Mouse (Mus musculus) frontal cortex, adult 2 months (tissue): ENCODE data around the gene Clstn2. TPM values are rescaled to one million over a fixed set of nuclear protein-coding genes. Genes with fewer than 3 reads are reported as not detected.

Source experiments
- DNase-seq, 2 experiments: peaks; one replicate each; pipeline ENCODE4 v3.0.0; 2022; ENCODE audit warnings: low spot score in 1 of 2; ENCODE audit errors: extremely low spot score in 1 of 2
- polyA plus RNA-seq: library from polyadenylated mRNA; depleted of rRNA; stranded (reverse); fragments of >200 nt; gene quantifications from 2 replicates; pipeline ENCODE4 v1.2.3, GENCODE M21; 2012

Clstn2 gene
- polyA plus RNA-seq, 1 experiment, result 44.1 TPM

DNA sequence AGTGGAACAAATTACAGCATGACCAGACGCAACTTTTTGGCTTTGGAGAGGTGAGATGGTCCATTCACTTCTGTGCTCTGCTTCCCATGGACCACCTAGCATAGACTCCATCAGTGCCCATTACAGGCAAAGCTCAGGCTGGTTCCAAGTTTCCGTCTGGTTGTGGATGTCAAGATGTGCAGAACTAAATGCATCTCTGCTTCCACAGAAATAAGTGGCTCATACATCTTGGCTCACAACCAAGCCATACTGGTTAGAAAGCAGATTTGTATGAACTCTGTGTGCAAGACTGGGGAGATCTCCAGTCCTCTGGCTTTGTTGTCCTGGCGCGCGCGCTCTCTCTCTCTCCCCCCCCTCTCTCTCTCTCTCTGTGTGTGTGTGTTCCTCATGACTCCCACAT, 537.9 kb downstream of the Clstn2 start:
- DNase-seq, result peak in 1 of 2 experiments; percentile 25

DNA sequence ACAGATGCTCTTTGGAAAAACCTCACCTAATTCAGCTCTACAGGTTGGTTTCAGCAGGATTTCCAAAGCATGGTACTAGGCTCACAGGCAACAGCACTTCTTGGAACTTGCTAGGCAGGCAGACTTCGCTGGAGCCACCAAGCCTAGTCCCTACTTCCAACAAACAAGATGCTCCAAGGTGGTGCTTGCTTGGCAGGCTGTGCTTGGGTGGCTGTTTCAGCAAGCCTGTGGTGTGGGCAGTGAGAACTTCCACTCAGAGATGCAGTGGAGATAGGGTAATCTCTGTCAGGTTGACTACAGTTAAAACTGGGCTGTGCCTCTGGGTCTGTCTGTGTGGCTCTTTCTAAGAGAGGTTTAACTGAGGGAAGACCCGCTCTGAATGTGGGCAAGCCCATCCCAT, 541.4 kb downstream of the Clstn2 start:
- DNase-seq, result peak in 1 of 2 experiments; percentile 12

DNA sequence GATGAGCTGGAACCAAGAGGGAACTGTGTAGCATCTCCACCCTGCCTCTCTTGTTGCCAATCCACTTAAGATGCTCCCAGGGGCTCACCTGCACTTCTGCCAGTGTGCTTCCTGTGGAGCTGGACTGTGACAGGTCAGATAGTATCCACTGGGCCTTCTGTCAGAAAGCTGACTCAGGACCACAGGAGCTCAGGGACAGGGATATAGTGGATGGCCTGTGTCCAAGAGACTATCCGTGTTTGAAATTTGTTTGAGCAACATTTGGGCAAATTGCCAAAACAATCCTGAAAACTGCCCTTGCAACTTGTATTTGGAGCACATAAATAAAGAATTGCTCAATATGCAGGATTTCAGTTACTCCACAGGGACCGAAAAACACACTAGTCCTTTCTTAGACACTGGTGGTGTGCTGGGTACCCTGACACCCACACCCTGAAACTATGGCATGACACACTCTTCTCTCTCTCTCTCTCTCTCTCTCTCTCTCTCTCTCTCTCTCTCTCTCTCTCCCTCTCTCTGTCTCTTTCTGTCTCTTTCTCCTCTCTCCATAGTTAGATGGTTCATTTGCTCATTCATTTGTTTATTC, 542.3 kb downstream of the Clstn2 start:
- DNase-seq, result peak in 1 of 2 experiments; percentile 9

DNA sequence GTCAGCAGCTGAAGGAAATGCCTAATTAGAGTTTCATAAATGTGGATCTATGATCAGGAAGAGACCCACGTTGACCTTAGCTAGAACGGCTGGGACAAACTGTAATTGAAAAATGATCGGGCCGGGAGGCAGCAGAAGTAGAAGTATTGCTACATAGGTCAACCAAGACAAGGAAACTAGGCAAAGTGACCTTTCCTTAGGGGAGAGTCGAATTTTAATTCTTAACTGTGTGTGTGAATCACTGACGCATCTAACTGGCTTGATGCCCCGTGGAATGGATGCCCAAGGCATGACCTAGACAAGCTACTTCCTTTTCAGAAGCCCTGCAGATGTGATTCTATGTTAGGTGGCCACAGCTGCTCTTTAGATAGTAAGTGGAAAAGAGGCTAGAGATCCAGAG, 546.2 kb downstream of the Clstn2 start:
- no peak for DNase-seq

DNA sequence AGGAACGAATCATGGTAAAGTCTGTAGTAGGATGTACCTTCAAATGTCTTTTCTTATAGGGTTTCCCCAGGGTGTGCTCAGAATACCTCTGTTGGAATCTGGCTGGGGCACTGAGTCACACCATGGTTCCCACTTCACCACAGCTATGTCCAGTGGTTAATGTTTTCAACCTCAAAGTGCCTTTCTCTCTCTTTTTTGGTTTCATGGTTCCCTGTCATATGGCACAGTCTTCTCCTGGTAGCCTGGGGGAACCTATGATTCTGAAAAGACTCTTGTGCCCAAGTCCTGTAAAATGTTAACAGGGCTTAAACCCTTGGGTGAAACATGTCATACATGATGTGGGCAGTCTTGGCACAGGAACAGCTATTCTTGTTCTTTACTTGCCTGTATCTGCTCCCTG, 551.8 kb downstream of the Clstn2 start:
- no peak for DNase-seq

DNA sequence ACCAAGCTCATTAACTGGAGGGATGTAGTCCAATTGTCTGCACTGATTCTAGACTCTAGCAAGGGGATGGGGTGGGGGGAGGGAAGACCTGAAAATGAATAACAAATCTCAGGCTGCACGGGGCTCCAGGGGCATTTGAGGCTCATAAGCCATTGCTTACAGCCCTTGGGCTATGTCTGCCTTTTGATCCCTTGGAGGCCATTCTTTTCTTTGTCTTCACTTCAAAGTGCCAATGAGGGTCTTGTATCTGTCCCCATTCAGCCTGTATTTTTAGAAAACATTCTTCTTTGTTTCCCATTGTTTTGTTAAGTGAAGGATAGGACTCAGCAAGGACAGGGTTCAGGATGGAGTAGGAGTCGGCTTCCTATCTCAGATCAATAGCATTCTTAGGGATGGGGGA, 556.0 kb downstream of the Clstn2 start:
- DNase-seq, result no peak

DNA sequence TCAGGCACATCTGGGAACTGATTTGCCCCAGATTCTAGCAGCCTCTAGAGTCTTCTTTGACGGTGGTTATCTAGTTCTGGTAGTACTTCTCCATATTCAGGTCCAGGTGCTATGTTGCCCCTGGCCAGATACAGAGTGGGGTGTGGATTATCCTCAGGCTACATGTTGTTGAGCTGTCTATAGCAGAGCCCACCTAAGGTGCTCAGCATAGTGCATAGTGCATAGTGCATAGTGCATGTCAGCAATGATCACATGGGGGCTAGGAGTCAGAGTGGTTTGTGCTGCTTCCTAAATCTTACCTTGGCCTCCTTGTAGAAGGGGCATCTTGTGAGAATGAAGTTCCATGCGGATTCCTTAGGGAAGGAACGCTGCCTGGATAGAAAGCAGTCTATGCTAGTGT, 556.5 kb downstream of the Clstn2 start:
- no peak for DNase-seq

DNA sequence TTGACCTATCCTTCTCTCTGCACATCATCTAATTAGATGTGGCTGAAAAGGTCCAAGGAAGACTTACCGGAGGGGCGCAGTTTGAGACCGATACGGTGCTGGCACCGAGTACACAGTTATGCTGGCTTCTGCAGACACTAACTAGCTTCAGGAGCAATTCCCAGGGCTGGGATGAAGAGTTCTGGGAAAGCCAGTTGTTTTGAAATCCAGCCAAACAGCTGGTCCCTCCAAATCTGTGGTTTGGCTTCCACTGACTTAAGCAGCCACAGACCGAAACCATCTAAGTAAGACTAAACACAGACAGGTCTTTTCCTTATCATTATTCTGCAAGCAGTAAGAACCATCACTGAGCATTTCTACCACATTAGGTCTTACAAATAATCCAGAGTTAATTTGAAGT, 558.1 kb downstream of the Clstn2 start:
- no peak for DNase-seq

DNA sequence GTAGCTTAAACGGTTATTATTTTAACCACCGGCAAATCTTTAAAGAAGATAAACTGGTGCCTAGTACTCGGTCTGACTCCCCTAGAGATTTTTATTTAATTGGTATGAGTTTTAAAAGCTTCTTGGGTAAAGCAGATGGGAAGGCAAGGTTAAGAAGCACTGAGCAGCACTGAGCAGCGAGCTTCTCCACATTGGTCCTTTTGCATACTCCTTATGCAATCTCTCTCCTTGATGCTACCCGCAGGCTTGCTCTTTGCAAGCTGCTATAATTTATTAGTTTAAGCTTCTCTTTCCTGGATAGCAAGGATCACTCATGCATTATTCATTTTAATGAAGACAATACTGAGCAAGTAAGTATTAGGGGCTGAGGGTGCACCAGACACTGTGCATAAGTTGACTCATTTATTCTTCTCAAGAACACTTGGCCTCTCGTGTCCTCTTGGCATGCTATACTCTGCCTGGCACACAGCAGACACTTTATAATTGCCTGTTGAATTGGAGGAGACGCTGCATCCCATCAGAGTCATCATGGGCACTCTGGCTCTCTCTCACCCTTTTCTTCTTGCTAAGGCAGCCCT, 561.9 kb downstream of the Clstn2 start:
- DNase-seq, result no peak

DNA sequence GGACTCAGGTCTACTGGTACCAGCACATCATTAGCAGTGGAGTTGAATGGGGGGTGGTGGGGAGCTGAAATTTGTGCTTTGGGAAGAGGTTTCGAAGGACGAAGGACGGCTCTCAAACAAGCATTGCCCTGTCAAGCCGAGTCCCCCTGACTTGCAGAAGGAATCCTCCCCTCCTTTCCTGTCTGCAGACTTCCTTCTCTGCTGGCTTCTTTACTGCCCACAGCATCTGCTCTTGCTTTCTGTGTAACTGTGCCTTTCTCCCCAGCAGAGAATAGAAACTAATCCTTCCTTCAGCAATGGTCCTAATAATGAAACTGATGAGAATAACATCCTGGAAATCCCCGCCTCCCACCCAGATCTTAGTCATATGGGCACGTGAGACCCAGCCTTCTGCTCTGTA, 572.5 kb downstream of the Clstn2 start:
- no peak for DNase-seq

DNA sequence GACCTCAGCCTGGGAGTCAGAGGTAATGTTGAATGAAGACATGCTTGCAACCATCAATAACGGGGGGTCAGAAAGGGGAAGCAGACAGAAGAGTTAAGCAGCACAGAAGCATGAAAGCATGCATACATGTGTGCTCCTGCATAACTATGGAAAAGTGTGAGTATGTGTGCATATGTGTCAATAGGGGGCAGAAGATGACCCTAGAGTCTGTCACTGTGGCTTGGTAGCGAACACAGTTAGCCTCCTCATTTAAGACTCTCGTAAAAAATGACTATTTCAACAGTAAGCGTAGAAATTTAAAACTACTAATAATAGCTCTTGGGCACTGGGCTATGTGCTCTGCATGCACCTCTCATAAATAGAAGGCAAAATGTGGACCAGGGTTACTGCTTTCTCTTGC, 573.2 kb downstream of the Clstn2 start:
- no peak for DNase-seq

DNA sequence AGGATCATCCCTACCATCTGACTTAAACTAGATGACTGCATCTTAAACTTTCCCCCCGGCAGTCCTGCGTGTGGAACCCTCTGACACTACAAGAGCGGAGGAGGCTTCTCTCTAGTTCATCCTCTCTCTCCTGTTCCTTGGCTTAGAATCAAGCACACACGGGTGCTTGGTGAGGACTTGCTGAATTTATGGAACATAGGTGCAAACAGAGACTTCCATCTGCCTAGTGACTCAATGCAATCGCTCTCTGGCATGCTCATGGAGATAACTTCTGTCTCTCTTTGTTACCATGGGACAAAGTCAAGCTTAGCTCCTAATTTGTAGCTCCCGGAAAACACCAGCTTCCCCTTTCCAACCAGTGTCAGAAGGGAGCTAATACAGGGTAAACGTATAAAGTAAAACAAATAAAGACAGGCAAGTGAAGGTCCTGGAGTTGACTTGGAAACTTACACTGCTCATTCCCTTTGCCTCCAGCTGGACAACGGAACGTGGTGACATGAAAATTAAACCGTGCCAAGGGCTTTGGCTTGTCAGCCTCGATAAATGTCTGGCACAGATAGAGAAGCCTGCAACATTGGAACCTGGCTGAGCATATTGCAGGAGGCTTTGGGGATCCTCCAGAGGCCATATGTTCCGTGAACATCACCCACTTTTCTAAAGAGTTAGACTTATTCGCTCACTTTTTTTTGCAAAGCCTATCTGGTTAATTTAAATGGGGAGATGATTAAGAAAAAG, 583.5 kb downstream of the Clstn2 start:
- DNase-seq, result peak in 1 of 2 experiments; percentile 53

DNA sequence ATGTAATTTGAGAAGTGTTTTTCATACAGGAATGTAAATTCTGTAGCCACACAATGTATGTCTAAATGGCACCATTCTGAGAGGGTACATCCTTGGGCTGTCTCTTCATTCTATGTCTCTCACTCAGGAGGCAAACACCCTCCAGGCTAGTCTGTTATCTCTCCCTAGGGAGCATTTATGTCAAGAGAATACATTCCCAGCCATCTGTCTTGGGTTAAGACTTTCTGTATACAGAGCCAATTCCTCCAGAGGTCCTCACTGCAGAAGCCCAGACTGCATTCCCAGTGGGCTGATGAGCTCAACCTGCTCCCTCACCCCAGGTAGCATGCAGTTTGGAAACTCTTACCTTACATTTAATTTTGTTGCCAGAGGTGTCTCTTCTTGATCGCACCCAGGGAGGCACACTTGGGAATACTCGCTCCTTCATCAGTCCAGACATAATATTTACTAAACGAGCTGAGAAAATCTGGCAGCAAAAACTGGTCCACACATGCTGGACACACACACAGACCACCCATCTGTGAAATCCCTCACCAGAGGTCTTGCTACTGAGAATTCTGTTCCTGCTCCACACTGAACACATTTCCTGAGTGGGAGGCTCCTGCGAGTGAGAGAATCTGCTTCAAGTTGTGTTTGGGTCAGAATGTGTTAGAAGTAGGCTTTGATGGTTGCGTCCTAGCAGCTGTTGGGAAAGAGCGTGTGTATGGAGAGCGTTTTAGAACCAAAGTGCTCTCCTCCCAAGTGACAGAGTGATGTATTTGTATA, 592.9 kb downstream of the Clstn2 start:
- peak in 1 of 2 experiments; percentile 43 for DNase-seq

DNA sequence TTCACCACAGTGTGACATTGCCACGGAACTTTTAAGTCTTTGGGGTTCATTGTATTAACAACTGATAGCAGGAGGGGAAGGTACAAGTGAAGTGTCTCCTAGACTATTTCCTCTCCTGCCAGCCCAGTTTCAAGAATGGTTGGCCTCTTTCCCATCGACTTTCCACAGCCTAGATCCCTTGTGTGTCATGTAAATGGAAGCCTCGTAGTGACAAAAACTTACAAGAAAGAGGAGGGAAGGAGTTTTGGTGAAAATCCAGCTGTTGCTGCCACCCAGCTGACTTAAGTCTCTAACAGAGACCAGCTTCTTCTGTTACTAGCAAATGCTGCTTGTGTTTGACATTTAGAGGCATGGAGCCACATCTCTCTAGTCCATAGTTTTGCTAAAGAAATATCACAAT, 598.3 kb downstream of the Clstn2 start:
- no peak for DNase-seq

DNA sequence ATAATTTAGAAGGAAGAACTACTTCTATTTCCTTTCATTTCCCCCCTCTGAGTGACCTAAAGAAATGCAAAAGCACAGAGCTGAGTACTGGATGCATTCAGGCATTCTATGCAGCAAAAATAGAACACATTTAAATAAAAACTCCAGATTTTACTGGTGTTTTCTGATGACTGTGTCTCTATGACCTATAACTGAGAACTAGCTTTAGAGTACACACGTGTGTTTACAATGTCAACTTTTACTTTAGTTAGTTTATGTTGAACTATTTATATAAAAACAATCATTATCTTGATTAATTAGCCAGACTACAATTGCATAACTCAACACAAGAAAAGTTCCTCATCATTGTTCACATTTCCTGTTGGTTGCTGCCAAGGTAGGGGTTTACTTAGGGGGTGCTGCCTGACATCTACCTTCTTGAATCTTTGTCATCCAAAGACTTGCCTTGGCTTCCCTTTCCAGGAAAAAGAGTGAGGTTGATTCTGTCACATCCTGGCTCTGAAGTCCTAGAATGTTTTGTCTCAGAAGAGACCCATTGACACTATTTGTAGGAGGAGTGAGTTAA, 603.0 kb downstream of the Clstn2 start:
- DNase-seq, result no peak

DNA sequence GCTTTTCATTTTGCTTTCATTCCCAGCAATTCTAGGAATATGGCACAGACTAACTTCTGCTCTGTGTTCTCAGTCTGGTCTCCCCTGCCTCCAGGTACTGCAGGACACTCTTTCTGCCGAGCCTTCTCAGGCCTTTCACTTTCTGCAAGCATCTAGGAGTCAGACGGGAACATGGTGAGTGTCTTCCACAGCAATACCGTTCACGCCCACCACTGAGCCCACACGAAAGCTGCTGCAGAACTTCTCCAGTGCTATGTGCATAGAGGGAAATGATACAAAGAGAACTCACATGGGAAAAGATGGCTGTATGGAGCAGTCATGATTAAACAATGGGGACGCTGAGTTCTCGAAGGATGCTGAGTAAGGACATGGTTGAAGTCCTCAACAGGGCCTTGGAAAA, 604.9 kb downstream of the Clstn2 start:
- DNase-seq, result peak; percentile 65 to 77

DNA sequence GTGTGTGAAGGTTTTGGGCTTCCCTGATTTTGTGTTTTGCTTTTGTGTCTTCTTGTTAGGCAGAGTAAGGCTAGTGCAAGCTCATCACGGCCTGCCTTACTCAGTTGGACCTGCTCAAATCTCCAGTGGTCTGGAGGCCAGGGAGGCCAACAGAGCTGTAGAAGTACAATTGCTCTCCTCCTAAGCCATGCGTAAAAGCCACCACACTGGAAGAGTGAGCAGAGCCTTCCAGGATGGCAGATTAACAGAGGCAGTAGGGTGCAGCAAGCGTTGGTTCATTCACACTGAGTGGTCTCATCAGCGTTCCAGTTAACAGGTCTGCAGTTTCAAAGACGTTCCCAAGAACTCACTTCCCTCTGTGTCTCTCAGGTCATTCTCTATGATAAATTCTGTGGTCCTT, 612.1 kb downstream of the Clstn2 start:
- DNase-seq, result no peak

DNA sequence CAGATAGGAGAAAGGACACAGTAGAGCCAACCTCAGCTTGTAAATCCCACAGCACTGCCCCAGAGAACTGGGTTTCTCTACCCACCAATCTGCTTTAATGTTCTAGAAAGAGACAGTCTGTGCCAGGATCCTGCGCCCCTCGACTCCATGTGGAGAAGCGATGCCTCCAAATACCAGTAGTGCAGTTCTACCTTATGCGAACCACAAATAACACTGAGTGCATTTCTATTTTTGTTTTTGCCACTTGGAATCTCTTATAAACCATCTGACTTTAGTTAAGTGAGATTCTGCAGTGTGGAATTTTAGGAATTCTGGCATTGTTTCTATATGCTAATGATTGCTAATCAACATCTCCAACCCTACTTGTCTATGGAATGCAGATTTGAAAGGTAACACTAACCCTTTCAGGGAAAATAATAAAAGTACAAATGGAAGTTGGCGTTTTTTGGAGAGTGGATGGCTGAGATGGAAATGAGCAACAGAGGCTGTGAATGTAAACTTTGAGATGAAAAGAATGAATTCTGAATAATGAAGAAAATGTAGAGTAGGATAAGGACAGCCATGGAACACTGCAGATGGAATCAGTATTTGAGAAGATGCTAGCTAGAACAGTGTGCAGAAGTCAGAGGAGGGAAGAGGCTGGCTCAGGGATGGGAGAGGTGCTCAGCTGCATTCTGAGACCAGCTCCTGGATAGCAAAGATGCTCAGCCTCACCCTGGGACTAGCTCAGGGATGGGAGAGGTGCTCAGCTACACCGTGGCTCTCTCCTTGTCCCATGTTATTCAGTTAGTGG, 617.9 kb downstream of the Clstn2 start:
- no peak for DNase-seq

DNA sequence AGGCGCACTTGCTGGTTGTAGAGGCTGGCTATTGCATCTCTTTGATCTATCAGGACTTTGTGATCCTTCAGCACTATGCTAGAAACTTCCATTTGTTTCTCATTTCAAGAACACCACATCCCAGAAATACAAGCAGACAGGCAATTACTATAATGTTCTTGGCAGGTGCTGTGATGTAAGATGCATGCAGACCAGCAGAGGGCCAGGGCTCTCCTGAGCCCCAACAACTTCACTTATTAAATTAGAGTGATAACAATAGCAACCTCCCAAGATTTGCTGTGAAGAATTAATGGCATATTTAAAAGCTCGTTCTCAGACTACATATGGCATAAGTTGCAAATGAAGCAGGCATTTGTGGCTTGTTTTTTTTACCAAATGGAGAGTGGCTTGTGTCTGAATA, 624.8 kb downstream of the Clstn2 start:
- no peak for DNase-seq
